Mouse (Mus musculus): ENCODE measurements around the gene Zfp651.

- TF ChIP-seq CTCF (IDR thresholded peaks at IDR 0.05; ENCODE audit: extremely low read depth, insufficient read depth, low read length) (no peak), POLR2A (IDR thresholded peaks at IDR 0.05; ENCODE audit: extremely low read depth, insufficient read depth, low read length) (no peak)
Measured at GRCm38 (mm10) chr9:121785261-121785660, 26.1 kb downstream of the Zfp651 start.
